Mouse (Mus musculus) adrenal gland (tissue): ENCODE measurements around the gene Camk1d.

Experiments used
- intact Hi-C: fragments of 180-260 bp; cut with DNase I; formaldehyde crosslinking; loops from one replicate; pipeline ENCODE4 v1.15.1; 2025

Camk1d gene

GRCm38 (mm10) chr2:5712255-5712654, 2.1 kb downstream of the Camk1d start:
- intact Hi-C loops: no loop called here

- intact Hi-C loops: no loop called here
Measured at GRCm38 (mm10) chr2:5709911-5710310, 4.4 kb downstream of the Camk1d start.

GRCm38 (mm10) chr2:5707871-5708733, 6.2 kb downstream of the Camk1d start:
- intact Hi-C loops: no loop called here

GRCm38 (mm10) chr2:5706618-5707017, 7.7 kb downstream of the Camk1d start:
- intact Hi-C loops: no loop called here

GRCm38 (mm10) chr2:5702370-5702769, 11.9 kb downstream of the Camk1d start:
- intact Hi-C loops: no loop called here

GRCm38 (mm10) chr2:5700931-5701330, 13.4 kb downstream of the Camk1d start:
- intact Hi-C loops: no loop called here

- intact Hi-C loops: no loop called here
Measured at GRCm38 (mm10) chr2:5698451-5698850, 15.9 kb downstream of the Camk1d start.

- intact Hi-C loops: no loop called here
Measured at GRCm38 (mm10) chr2:5694094-5694493, 20.2 kb downstream of the Camk1d start.

- intact Hi-C loops: no loop called here
Measured at GRCm38 (mm10) chr2:5691729-5692128, 22.6 kb downstream of the Camk1d start.

GRCm38 (mm10) chr2:5683366-5683765, 30.9 kb downstream of the Camk1d start:
- intact Hi-C loops: no loop called here

GRCm38 (mm10) chr2:5681909-5682308, 32.4 kb downstream of the Camk1d start:
- intact Hi-C loops: no loop called here

- intact Hi-C loops: no loop called here
Measured at GRCm38 (mm10) chr2:5681302-5681701, 33.0 kb downstream of the Camk1d start.

GRCm38 (mm10) chr2:5679055-5679454, 35.3 kb downstream of the Camk1d start:
- intact Hi-C loops: no loop called here

GRCm38 (mm10) chr2:5677472-5677871, 36.8 kb downstream of the Camk1d start:
- intact Hi-C loops: no loop called here

- intact Hi-C loops: no loop called here
Measured at GRCm38 (mm10) chr2:5676786-5677185, 37.5 kb downstream of the Camk1d start.

GRCm38 (mm10) chr2:5676143-5676483, 38.2 kb downstream of the Camk1d start:
- intact Hi-C loops: no loop called here

GRCm38 (mm10) chr2:5675431-5676142, 38.7 kb downstream of the Camk1d start:
- intact Hi-C loops: no loop called here

- intact Hi-C loops: no loop called here
Measured at GRCm38 (mm10) chr2:5674512-5674911, 39.8 kb downstream of the Camk1d start.

- intact Hi-C loops: no loop called here
Measured at GRCm38 (mm10) chr2:5673816-5674215, 40.5 kb downstream of the Camk1d start.

GRCm38 (mm10) chr2:5672906-5673589, 41.3 kb downstream of the Camk1d start:
- intact Hi-C loops: no loop called here

GRCm38 (mm10) chr2:5670146-5670545, 44.2 kb downstream of the Camk1d start:
- intact Hi-C loops: no loop called here

- intact Hi-C loops: no loop called here
Measured at GRCm38 (mm10) chr2:5669498-5670040, 44.7 kb downstream of the Camk1d start.
